Mouse (Mus musculus) small intestine, adult 2 months (tissue): ENCODE measurements around the gene Wwox. TPM values are rescaled to one million over a fixed set of nuclear protein-coding genes. Genes with fewer than 3 reads are reported as not detected.

Source experiments
- H3K27ac ChIP-seq: fragments of 200-500 bp; 2 replicates; pipeline ENCODE4 v1.5.1; 2012; ENCODE audit warnings: low read depth, low read length, control low read depth, inconsistent platforms; ENCODE audit not compliant: insufficient read depth
- H3K27me3 ChIP-seq: fragments of 200-500 bp; 2 replicates; pipeline ENCODE4 v1.6.1; 2012; ENCODE audit warnings: mild to moderate bottlenecking, moderate library complexity, low read length, inconsistent platforms; ENCODE audit not compliant: control insufficient read depth, insufficient read depth
- H3K36me3 ChIP-seq: fragments of 200-500 bp; 2 replicates; pipeline ENCODE4 v1.6.1; 2012; ENCODE audit warnings: mild to moderate bottlenecking, low read length, control low read depth, inconsistent platforms; ENCODE audit not compliant: control insufficient read depth, insufficient read depth
- H3K4me1 ChIP-seq: fragments of 200-500 bp; 2 replicates; pipeline ENCODE4 v1.6.1; 2012; ENCODE audit warnings: low read length, inconsistent platforms, mixed read lengths; ENCODE audit not compliant: control insufficient read depth, insufficient read depth, insufficient read length
- H3K4me3 ChIP-seq: fragments of 200-500 bp; 2 replicates; pipeline ENCODE4 v1.5.1; 2012; ENCODE audit warnings: low read depth, mild to moderate bottlenecking, control low read depth, inconsistent platforms, low read length, moderate library complexity
- CTCF ChIP-seq: fragments of 200-500 bp; IDR thresholded peaks from 2 replicates; pipeline ENCODE4 v1.5.1; 2012; ENCODE audit warnings: low read depth, mild to moderate bottlenecking, control low read depth, inconsistent platforms, low read length, moderate library complexity, mixed read lengths; ENCODE audit not compliant: insufficient replicate concordance, insufficient read length; ENCODE audit errors: extremely low read depth
- POLR2A ChIP-seq: fragments of 200-500 bp; IDR thresholded peaks from 2 replicates; pipeline ENCODE4 v1.6.1; 2012; ENCODE audit warnings: low read depth, mild to moderate bottlenecking, control low read depth, inconsistent platforms, low read length, moderate library complexity
- WGBS: fragments of 180-500 bp; shearing (Covaris S2); methylation state at CpG from one replicate; pipeline ENCODE4 v1.1.7; 2018; 5-methylcytosine and 5-hydroxymethylcytosine counted together
- polyA plus RNA-seq: library from polyadenylated mRNA; depleted of rRNA; stranded (reverse); fragments of >200 nt; gene quantifications from 2 replicates; pipeline ENCODE4 v1.2.3, GENCODE M21; 2012

Wwox gene
- polyA plus RNA-seq, 1 experiment = 6.0 TPM

GRCm38 (mm10) chr8:114463305-114463704, 23.9 kb downstream of the Wwox start:
- TF ChIP-seq POLR2A (no peak), CTCF (no peak)
- WGBS = 84% methylated on average over 10 of the region's 10 CpGs
- Histone ChIP-seq H3K4me3 (no peak overlapping the region), H3K36me3 (no peaks in the 10 kb centered on the region), H3K4me1 (no peaks in the 10 kb centered on the region), H3K27me3 (no peaks in the 10 kb centered on the region), H3K27ac (no peak overlapping the region)

- Histone ChIP-seq H3K27me3 (no peaks in the 10 kb centered on the region), H3K4me3 (no peak overlapping the region), H3K36me3 (no peaks in the 10 kb centered on the region; the same call in 1 of the 2 replicates), H3K27ac (no peak overlapping the region), H3K4me1 (no peaks in the 10 kb centered on the region)
- TF ChIP-seq CTCF (no peak), POLR2A (no peak)
- 88% methylated on average over 21 of the region's 21 CpGs for WGBS
Measured at GRCm38 (mm10) chr8:114468526-114469207, 29.2 kb downstream of the Wwox start.

- TF ChIP-seq POLR2A (no peak), CTCF (no peak)
- no peaks in the 10 kb centered on the region; the same call in 1 of the 2 replicates for H3K36me3 ChIP-seq
- WGBS = 89% methylated on average over 10 of the region's 10 CpGs
- H3K4me1 ChIP-seq = no peaks in the 10 kb centered on the region
- no peak overlapping the region for H3K4me3 ChIP-seq
- H3K27ac ChIP-seq = no peak overlapping the region
- H3K27me3 ChIP-seq = no peaks in the 10 kb centered on the region
Measured at GRCm38 (mm10) chr8:114469208-114469590, 29.7 kb downstream of the Wwox start.

- WGBS = 88% methylated on average over 11 of the region's 11 CpGs
- Histone ChIP-seq H3K27ac (no peak overlapping the region), H3K4me3 (no peak overlapping the region), H3K36me3 (no peaks in the 10 kb centered on the region; the same call in 1 of the 2 replicates), H3K4me1 (no peaks in the 10 kb centered on the region), H3K27me3 (no peaks in the 10 kb centered on the region)
- no peak for TF ChIP-seq CTCF
- no peak for TF ChIP-seq POLR2A
Measured at GRCm38 (mm10) chr8:114473546-114473945, 34.1 kb downstream of the Wwox start.

- Histone ChIP-seq H3K4me1 (no peaks in the 10 kb centered on the region), H3K27ac (no peak overlapping the region), H3K36me3 (no peaks in the 10 kb centered on the region; the same call in 1 of the 2 replicates), H3K4me3 (no peak overlapping the region), H3K27me3 (no peaks in the 10 kb centered on the region)
- WGBS = 81% methylated on average over 10 of the region's 10 CpGs
- TF ChIP-seq POLR2A (no peak), CTCF (no peak)
Measured at GRCm38 (mm10) chr8:114476919-114477318, 37.5 kb downstream of the Wwox start.

GRCm38 (mm10) chr8:114477790-114478189, 38.3 kb downstream of the Wwox start:
- Histone ChIP-seq H3K4me3 (no peak overlapping the region), H3K36me3 (no peaks in the 10 kb centered on the region; the same call in 1 of the 2 replicates), H3K27ac (no peak overlapping the region), H3K27me3 (no peaks in the 10 kb centered on the region), H3K4me1 (no peaks in the 10 kb centered on the region)
- WGBS = 79% methylated on average over 8 of the region's 8 CpGs
- no peak for TF ChIP-seq POLR2A
- TF ChIP-seq CTCF = no peak

- TF ChIP-seq POLR2A = no peak
- no peak for TF ChIP-seq CTCF
- H3K27me3 ChIP-seq = no peaks in the 10 kb centered on the region
Measured at GRCm38 (mm10) chr8:114479749-114480148, 40.3 kb downstream of the Wwox start.

More at GRCm38 (mm10) chr8:114479749-114480148, 40.3 kb downstream of the Wwox start:
- no peaks in the 10 kb centered on the region for H3K36me3 ChIP-seq
- no peak overlapping the region for H3K27ac ChIP-seq
- 58% methylated on average over 8 of the region's 8 CpGs for WGBS
- no peaks in the 10 kb centered on the region for H3K4me1 ChIP-seq
- no peak overlapping the region for H3K4me3 ChIP-seq
